Mouse (Mus musculus) heart, postnatal 0 days (tissue): ENCODE data around the gene Hnrnpul2.

Source experiments
- CTCF ChIP-seq: IDR thresholded peaks from 2 replicates; pipeline ENCODE4 v1.5.1; 2016; ENCODE audit warnings: antibody characterized with exemption, control low read depth, low read depth
- EP300 ChIP-seq: IDR thresholded peaks from 2 replicates; pipeline ENCODE4 v1.6.1; 2016; ENCODE audit warnings: antibody characterized with exemption, low read depth

GRCm38 (mm10) chr19:8822696-8823095 is 2.9 kb downstream of the Hnrnpul2 start:
- TF ChIP-seq CTCF (no peak), EP300 (no peak)
